Mouse (Mus musculus) heart, embryonic 13.5 days (tissue): Measurements from ENCODE around the gene Ptpn5. TPM values are rescaled to one million over a fixed set of nuclear protein-coding genes. Genes with fewer than 3 reads are reported as not detected.

ENCODE experiments used
- ATAC-seq: fragments of 200-750 bp; cut with Nextera tagmentation; 2 replicates; pipeline ENCODE4 v1.8.0; 2017; ENCODE audit warnings: moderate TSS enrichment; ENCODE audit not compliant: insufficient number of reproducible peaks, low FRiP score, low TSS enrichment; ENCODE audit errors: extremely low read depth
- H3K27ac ChIP-seq: fragments of 300-500 bp; sonication (generic); replicated peaks from 2 replicates; pipeline ENCODE4 v1.5.1; 2015; ENCODE audit warnings: moderate library complexity, mild to moderate bottlenecking, inconsistent platforms
- H3K27me3 ChIP-seq: fragments of 300-500 bp; sonication (generic); replicated peaks from 2 replicates; pipeline ENCODE4 v1.6.1; 2015; ENCODE audit warnings: mild to moderate bottlenecking, inconsistent platforms
- H3K36me3 ChIP-seq: fragments of 300-500 bp; sonication (generic); 2 replicates; pipeline ENCODE4 v1.6.1; 2015; ENCODE audit warnings: mild to moderate bottlenecking, inconsistent platforms
- H3K4me1 ChIP-seq: fragments of 300-500 bp; sonication (generic); 2 replicates; pipeline ENCODE4 v1.6.1; 2015; ENCODE audit warnings: inconsistent platforms
- H3K4me2 ChIP-seq: fragments of 300-500 bp; sonication (generic); 2 replicates; pipeline ENCODE4 v1.6.1; 2015; ENCODE audit warnings: inconsistent platforms, mild to moderate bottlenecking, moderate library complexity
- H3K4me3 ChIP-seq: fragments of 300-500 bp; sonication (generic); 2 replicates; pipeline ENCODE4 v1.5.1; 2015; ENCODE audit warnings: moderate library complexity, mild to moderate bottlenecking, inconsistent platforms
- H3K9ac ChIP-seq: fragments of 300-500 bp; sonication (generic); 2 replicates; pipeline ENCODE4 v1.6.1; 2015; ENCODE audit warnings: inconsistent platforms, mild to moderate bottlenecking, moderate library complexity
- H3K9me3 ChIP-seq: fragments of 300-500 bp; sonication (generic); 2 replicates; pipeline ENCODE4 v1.6.1; 2016; ENCODE audit warnings: inconsistent platforms
- WGBS: fragments of 180-500 bp; shearing (Covaris S2); methylation state at CpG from one replicate; pipeline ENCODE4 v1.1.7; 2015; ENCODE audit warnings: mixed read lengths; 5-methylcytosine and 5-hydroxymethylcytosine counted together
- polyA plus RNA-seq: library from polyadenylated mRNA; unstranded; fragments of >200 nt; fragmentation: Nextera tagmentation; extraction: Ambion mirVana; gene quantifications from 2 replicates; pipeline ENCODE4 v1.2.1, GENCODE M21; 2015

Gene Ptpn5
- polyA plus RNA-seq, 1 experiment from 2014 or later = 0.12 TPM

DNA sequence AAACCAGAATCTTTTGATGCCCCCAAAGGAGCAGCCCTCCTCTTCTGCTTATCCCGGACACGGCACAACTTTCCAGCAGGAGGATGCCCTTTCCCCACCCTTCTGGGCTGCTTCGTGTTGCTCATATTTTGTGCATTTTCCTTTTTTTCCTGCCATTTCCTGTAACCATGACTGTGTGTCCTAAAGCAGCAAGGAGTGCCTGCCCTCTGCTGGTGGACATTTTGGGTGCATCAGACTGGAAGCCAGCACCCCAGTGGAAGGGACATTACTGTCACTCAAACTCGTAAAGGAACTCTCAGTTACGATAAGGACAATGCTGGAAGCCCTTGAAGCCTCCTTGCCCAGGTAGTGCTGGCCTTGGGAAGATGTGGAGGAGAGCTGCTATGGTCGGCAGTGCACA, 52.2 kb downstream of the Ptpn5 start:
- H3K4me3 ChIP-seq = no peak overlapping the region
- H3K4me1 ChIP-seq = peaks cover 7% of the 10 kb centered on the region
- no peak overlapping the region for H3K27ac ChIP-seq
- H3K27me3 ChIP-seq = no peaks in the 10 kb centered on the region
- H3K36me3 ChIP-seq = no peaks in the 10 kb centered on the region
- H3K9me3 ChIP-seq = no peaks in the 10 kb centered on the region
- ATAC-seq = no peak
- WGBS = 34% methylated on average over 6 of the region's 6 CpGs
- no peak overlapping the region; the same call in 1 of the 2 replicates for H3K4me2 ChIP-seq
- H3K9ac ChIP-seq = peak overlapping the region; percentile 56; the same call in 1 of the 2 replicates

DNA sequence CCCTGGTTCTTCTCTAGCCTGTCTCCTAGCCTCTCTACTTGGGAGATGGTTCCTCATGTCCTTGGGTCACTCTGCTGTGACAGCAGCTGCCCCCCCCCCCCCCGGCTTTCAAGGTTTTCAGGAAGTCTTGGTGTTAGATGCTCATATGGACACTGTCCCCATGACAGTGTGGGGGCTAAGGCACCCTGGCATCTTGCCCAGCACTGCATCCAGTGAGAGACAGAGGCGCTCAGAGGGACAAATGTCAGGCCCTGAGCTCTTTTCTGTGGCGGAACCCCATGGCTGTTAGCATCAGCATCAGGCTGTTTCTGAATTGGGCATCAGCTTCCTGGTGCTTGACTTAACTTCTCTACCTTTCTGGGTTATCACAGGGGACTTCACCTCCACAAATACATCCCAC, 52.6 kb downstream of the Ptpn5 start:
- Histone ChIP-seq H3K27ac (no peak overlapping the region), H3K27me3 (no peaks in the 10 kb centered on the region), H3K4me1 (peaks cover 7% of the 10 kb centered on the region), H3K4me3 (no peak overlapping the region), H3K9me3 (no peaks in the 10 kb centered on the region), H3K36me3 (no peaks in the 10 kb centered on the region), H3K9ac (peak overlapping the region; percentile 56; the same call in 1 of the 2 replicates), H3K4me2 (no peak overlapping the region; the same call in 1 of the 2 replicates)
- no peak for ATAC-seq
- 31% methylated on average over 3 of the region's 3 CpGs for WGBS

DNA sequence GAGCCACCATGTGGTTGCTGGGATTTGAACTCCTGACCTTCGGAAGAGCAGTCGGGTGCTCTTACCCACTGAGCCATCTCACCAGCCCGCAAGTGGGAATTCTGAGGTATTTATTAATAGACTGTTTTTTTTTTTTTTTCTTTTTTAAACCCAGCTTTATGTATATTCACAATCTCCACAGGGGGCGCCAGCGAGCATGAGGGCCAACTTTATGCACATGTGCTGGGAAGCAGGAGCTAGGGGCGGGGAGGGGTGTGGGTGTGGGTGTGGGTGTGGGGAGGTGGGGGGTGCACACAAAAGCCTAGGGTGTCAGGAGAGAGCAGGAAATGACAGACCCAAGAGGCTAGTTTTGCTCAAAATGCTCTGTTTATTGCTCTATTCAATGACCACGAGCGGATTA, 56.0 kb downstream of the Ptpn5 start:
- H3K27me3 ChIP-seq = no peaks in the 10 kb centered on the region
- no peaks in the 10 kb centered on the region for H3K9me3 ChIP-seq
- no peak for ATAC-seq
- peaks cover 31% of the 10 kb centered on the region for H3K4me1 ChIP-seq
- H3K36me3 ChIP-seq = no peaks in the 10 kb centered on the region
- no peak overlapping the region for H3K9ac ChIP-seq
- 70% methylated on average over 8 of the region's 8 CpGs for WGBS
- no peak overlapping the region for H3K27ac ChIP-seq
- no peak overlapping the region for H3K4me2 ChIP-seq
- H3K4me3 ChIP-seq = no peak overlapping the region

DNA sequence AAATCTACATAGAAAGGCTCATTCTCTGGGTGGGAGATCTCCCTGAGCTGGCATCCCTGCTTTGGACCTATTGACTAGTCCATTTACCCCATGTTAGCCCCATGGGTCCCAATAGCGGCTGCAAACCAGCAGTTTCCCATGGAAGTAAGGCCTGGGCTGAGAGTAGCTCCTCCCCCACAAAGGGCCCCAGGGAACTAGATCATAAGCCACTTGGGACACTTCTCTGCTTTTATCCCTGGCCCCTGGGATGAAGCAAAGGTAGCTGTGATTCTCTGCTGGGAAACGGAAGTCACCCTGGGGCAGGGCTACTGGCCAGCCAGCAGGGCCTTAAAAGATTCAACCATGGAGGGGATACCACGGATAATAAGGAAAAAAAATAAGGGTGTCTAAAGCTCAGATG, 56.8 kb downstream of the Ptpn5 start:
- ATAC-seq = no peak

DNA sequence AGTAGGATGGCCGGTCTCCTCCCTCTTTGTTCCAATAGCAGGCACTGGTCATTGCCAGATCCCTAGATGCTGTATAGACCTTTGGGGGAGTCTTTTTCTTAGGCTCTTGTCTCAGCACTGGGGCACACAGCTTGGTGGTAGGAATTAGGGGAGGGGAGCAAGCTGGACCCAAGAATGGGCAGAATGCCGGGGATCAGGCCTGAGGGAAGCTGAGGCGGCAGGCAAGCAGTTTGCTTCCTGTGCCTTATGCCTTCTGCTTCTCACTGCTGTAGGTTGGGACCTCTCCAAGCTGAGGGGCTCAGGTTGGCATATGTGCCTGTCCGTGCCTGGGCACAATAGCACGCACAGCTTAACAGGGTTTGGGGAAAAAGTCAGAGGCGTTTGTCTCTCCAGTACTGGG, 57.3 kb downstream of the Ptpn5 start:
- no peaks in the 10 kb centered on the region for H3K9me3 ChIP-seq
- WGBS = 80% methylated on average over 6 of the region's 6 CpGs
- ATAC-seq = no peak
- no peak overlapping the region for H3K4me2 ChIP-seq
- peaks cover 31% of the 10 kb centered on the region for H3K4me1 ChIP-seq
- no peaks in the 10 kb centered on the region for H3K36me3 ChIP-seq
- H3K9ac ChIP-seq = no peak overlapping the region
- no peaks in the 10 kb centered on the region for H3K27me3 ChIP-seq
- no peak overlapping the region for H3K27ac ChIP-seq
- no peak overlapping the region for H3K4me3 ChIP-seq

More for the DNA sequence above, 56.8 kb downstream of the Ptpn5 start:
- Histone ChIP-seq H3K4me3 (no peak overlapping the region), H3K4me2 (no peak overlapping the region), H3K36me3 (no peaks in the 10 kb centered on the region), H3K9ac (no peak overlapping the region), H3K9me3 (no peaks in the 10 kb centered on the region), H3K27me3 (no peaks in the 10 kb centered on the region), H3K27ac (no peak overlapping the region), H3K4me1 (peaks cover 31% of the 10 kb centered on the region)
- 59% methylated on average over 3 of the region's 3 CpGs for WGBS

DNA sequence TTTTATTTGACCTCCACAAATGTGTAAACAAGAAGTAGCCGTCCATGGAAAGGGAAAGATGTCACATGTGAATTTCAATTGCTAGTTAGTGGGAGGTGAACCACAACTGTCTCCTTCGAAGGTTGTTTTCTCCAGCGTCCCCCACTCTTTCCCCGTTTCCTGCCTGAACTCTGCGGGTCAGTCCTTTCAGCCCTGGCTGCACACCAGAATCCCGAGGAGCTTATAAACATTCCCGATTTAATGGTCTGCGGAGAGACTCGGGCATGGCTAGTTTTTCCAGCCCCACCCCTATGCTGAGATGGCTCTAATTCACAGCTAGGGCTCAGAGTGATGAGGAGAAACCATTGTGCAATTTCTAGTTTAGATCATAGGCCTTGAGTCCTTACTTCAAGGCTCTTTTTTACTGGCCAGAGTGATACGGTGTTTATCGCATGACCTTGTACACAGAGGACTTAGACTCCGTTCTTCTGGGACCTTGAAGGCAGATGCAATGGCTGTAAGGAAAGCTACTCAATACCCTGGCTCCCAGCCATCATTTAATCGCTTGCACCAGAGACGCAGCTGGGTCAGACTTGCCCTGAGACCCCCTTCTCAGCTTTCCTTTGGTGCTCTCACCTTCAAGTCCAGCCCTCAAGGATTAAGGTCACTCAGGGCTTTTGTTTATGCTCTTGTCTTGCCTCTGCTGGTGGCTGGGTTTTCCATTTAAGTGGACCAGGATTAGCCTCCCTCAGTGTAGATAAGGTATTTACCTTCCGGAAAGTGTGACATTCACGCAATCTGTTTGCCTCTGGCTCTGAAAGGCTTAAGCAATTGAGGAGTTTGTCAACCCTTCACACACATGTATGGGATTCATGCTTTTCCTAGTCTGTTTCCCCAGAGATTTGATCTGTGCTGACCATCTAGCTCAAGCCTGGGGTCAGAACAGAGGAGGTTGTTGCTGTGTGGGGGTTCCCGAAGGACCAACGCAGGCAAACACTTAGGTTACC, 59.7 kb downstream of the Ptpn5 start:
- Histone ChIP-seq H3K27ac (no peak overlapping the region), H3K27me3 (no peaks in the 10 kb centered on the region), H3K9ac (no peak overlapping the region), H3K36me3 (no peaks in the 10 kb centered on the region), H3K4me2 (no peak overlapping the region), H3K4me1 (peaks cover 24% of the 10 kb centered on the region), H3K9me3 (no peaks in the 10 kb centered on the region), H3K4me3 (no peak overlapping the region)
- no peak for ATAC-seq
- WGBS = 40% methylated on average over 18 of the region's 18 CpGs

GRCm38 (mm10) chr7:47072551-47072950, 60.9 kb downstream of the Ptpn5 start:
- peaks cover 24% of the 10 kb centered on the region for H3K4me1 ChIP-seq
- H3K9ac ChIP-seq = no peak overlapping the region
- H3K9me3 ChIP-seq = no peaks in the 10 kb centered on the region
- H3K27ac ChIP-seq = no peak overlapping the region
- H3K36me3 ChIP-seq = no peaks in the 10 kb centered on the region
- no peak overlapping the region for H3K4me2 ChIP-seq
- H3K27me3 ChIP-seq = no peaks in the 10 kb centered on the region
- 69% methylated on average over 5 of the region's 5 CpGs for WGBS
- no peak for ATAC-seq
- H3K4me3 ChIP-seq = no peak overlapping the region

DNA sequence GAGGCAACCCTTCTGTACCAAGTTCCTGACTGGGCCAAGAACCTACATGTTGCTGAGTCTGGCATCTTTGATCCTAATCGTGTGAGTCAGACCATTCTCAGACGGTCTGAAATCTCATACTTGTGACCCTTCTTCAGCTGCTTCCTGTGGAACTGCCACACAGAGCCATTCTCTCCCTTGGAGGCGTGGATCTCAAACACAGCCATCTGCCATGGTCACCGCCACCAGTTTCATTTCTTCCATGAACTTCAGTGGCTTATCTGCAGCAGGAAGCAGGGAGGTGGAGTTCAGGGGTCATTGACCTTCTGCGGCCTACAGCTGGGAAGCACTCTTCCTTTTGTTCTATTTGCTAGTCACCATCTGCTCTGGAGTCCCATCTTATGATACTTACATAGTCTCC, 65.6 kb downstream of the Ptpn5 start:
- Histone ChIP-seq H3K27me3 (no peaks in the 10 kb centered on the region), H3K9me3 (no peaks in the 10 kb centered on the region), H3K27ac (no peak overlapping the region), H3K4me3 (no peak overlapping the region), H3K4me2 (no peak overlapping the region), H3K36me3 (no peaks in the 10 kb centered on the region), H3K9ac (no peak overlapping the region), H3K4me1 (peaks cover under 1% of the 10 kb centered on the region; the same call in 1 of the 2 replicates)
- no peak for ATAC-seq
- WGBS = 46% methylated on average over 5 of the region's 5 CpGs

DNA sequence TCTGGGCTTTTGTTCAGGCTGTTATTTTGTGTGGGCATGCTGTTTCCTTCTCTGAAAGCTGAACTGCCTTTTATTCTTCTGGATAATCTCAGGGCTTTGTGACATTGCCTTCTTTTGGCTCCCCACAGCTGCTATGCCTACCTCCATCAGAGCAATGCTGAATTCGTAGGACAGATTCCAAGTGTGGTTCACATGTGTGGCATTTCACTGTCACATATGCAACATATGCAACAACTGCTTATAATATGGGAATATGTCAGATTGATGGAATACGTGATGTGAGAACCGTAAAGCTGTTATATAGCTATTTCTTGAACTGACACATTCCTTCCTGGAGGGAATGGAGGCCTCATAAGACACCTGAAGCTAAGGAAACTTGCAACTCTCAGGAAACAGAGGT, 66.5 kb downstream of the Ptpn5 start:
- Histone ChIP-seq H3K4me1 (no peaks in the 10 kb centered on the region), H3K9me3 (no peaks in the 10 kb centered on the region), H3K4me2 (no peak overlapping the region), H3K36me3 (no peaks in the 10 kb centered on the region), H3K27ac (no peak overlapping the region), H3K9ac (no peak overlapping the region), H3K27me3 (no peaks in the 10 kb centered on the region), H3K4me3 (no peak overlapping the region)
- WGBS = 75% methylated on average over 3 of the region's 3 CpGs
- ATAC-seq = no peak

GRCm38 (mm10) chr7:47061560-47061959, 71.9 kb downstream of the Ptpn5 start:
- Histone ChIP-seq H3K36me3 (no peaks in the 10 kb centered on the region), H3K4me3 (no peak overlapping the region), H3K27me3 (no peaks in the 10 kb centered on the region), H3K4me2 (no peak overlapping the region), H3K4me1 (peaks cover 15% of the 10 kb centered on the region), H3K9ac (no peak overlapping the region), H3K9me3 (no peaks in the 10 kb centered on the region), H3K27ac (no peak overlapping the region)
- ATAC-seq = no peak
- 62% methylated on average over 5 of the region's 5 CpGs for WGBS

- no peak for ATAC-seq
- Histone ChIP-seq H3K4me1 (peaks cover 17% of the 10 kb centered on the region), H3K4me3 (no peak overlapping the region), H3K4me2 (no peak overlapping the region), H3K27me3 (no peaks in the 10 kb centered on the region), H3K36me3 (peaks cover 4% of the 10 kb centered on the region), H3K9me3 (no peaks in the 10 kb centered on the region), H3K27ac (0 out of 2 replicates have a peak overlapping the region, but pooled peaks have one; percentile 12), H3K9ac (no peak overlapping the region)
- WGBS = 22% methylated on average over 7 of the region's 7 CpGs
Measured at GRCm38 (mm10) chr7:47059339-47059738, 74.1 kb downstream of the Ptpn5 start.

DNA sequence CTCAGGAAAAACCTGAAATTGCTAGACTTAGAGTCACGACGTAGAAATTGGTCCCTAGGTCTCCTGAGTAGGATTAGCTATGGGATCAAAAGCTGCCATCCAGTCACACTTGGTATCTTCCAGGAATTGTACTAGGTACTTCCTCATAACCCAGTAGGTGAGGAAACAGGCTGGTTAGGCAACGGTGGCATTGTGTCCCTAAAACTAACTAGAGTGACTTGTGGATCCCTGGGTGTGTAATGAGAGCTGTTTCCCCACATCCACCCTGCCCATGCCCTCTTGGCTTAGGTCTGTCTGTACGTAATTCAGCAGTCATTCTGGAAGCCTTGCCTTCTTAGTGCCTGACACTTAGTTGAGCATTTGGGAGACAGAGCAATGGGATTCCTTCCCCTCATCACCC, 77.2 kb downstream of the Ptpn5 start:
- no peaks in the 10 kb centered on the region for H3K9me3 ChIP-seq
- WGBS = 84% methylated on average over 4 of the region's 4 CpGs
- H3K4me1 ChIP-seq = peaks cover 35% of the 10 kb centered on the region
- ATAC-seq = no peak
- H3K4me3 ChIP-seq = no peak overlapping the region
- no peaks in the 10 kb centered on the region for H3K27me3 ChIP-seq
- peaks cover 17% of the 10 kb centered on the region for H3K36me3 ChIP-seq
- no peak overlapping the region for H3K9ac ChIP-seq
- no peak overlapping the region for H3K27ac ChIP-seq
- no peak overlapping the region for H3K4me2 ChIP-seq
